Mouse (Mus musculus) central nervous system, embryonic 11.5 days (tissue): ENCODE measurements around the gene Man1c1. TPM values are rescaled to one million over a fixed set of nuclear protein-coding genes. Genes with fewer than 3 reads are reported as not detected.

Source experiments
- polyA plus RNA-seq: library from polyadenylated mRNA; depleted of rRNA; stranded (reverse); fragments of >200 nt; gene quantifications from 2 replicates; pipeline ENCODE4 v1.2.3, GENCODE M21; 2012; rRNA removed

Gene Man1c1
- polyA plus RNA-seq, result 6.4 and 7.6 TPM in 2 replicates

DNA sequence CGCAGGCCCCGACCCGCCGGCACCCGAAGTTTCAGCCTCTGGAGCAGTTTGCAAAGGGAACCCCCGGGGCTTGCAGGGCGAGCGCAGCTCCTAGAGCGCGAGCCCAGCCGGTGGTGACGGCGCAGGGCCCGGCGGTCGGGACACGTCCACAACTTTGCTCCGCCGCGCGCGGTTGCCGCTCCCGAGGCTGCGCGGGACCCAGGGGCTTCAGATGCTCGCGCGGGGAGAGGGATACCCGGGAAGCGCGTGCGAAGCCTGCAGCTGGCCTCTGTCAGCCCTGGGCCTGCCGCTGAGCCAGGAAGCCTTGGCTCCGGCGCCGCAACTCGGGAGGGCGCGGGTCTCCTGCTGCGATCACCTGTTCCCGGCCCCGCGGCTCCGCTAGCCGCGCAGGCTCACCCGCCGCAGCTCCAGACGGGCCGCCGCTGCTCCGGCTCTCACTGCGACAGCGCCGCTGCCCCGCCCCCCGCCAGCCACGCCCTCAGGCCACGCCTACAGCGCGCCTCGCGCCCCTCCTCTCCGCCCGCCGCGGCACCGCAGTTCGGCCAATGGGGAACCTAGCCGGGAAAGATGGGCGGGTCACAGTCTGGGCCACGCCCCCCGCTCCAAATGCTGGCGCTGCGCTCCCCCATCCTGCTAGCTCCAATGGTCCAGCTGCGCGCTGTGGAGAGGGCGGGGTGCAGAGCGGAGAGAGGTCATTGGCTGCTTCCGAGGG is at the start of gene Man1c1:
Gene Man1c1 (minus strand): TSS at position 456 of the 712 bp plus-strand sequence.

DNA sequence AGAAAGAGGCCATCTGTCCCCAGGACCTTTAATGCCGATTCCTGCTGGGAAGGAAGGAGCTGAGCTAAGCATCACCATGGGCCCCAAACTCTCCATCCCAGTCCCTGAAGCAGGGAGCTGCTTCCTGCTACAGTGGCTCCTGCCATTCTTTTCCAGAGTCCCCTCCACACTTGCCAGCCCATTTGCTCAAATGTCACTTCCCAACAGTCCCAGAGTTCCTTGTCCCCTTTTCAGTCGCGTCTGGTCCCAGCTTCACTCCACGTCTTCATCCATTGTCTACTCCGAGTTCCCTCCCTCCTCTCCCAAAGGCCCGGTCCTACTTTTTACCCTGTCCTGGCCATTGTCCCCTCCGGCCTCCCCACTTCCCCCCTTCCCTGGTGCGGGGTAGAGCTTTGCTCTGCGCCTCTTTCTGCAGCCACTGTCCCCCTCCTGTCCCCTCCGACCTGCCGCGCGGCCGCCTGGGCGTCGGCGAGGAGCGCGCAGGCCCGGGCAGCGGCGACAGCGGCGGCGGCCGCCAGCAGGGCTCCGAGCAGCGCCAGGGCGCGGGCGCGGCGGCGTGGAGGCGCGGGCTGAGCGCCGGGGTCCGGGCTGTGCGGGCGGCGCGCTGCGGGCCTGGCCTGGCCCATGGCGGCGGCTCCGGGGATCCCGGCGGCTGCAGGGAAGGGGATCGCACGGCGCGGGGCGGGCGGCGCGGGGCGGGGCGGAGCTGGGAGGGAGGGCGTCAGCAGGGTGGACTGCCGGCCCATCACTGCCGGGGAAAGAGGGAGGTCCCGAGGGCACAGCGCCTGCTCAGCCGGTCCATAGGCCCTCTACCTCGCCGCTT is 152.4 kb downstream of the Man1c1 start, which contains the start of gene Selenon:
Gene Selenon (minus strand): TSS at position 673 of the 823 bp plus-strand sequence.

DNA sequence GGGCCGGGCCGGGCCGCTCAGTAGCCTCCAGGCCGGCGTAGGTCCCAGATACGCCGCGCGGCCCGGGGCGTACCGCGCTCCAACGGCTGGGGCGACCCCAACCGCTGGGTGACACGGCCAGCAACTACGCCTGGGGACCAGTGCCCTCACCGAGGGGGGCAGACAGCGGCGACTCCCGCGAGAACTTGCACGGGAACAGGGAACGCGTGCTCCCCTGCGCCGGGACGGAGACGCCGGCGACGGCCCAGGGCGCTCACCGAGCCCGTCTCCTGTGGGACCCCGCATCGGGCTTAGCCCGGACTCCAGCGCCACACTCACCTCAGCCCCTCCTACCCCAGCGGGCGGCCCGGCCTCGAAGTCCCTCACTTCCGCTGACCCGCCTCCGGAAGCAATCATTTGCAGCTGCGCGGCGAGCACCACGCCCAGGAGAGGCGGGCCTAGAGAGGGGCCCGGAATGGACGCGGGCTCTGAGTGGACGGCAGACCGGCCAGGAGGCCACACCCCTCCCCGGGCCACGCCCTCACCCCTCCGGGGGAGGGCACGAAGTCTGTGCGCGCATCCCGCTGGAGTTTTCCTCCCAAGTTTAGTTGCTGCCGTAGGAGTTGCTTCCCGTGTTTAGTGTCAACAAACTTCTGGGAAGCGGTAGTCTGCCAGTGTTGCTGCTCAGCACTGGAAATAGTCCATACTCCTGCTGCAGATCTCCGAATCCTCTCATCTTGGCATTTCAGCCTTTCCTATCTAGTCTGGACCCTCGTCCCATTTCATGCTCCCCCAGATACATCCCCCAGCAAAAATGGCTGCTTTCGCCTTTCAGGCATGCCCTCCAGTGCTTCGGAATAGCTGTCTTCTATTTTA is 168.9 kb downstream of the Man1c1 start, which contains the start of gene Mtfr1l:
Gene Mtfr1l (minus strand): TSS at position 456 of the 855 bp plus-strand sequence.

Other genes with a start within 250 kb of the Man1c1 start
- gene Stmn1, start 236.0 kb downstream of the Man1c1 start, polyA plus RNA-seq, result 1,055 and 1,621 TPM in 2 replicates
- gene Paqr7, start 207.6 kb downstream of the Man1c1 start, polyA plus RNA-seq, result 2.3 and 3.2 TPM in 2 replicates
- 15.3 and 19.8 TPM in 2 replicates for gene Aunip, start 193.3 kb downstream of the Man1c1 start, polyA plus RNA-seq
- 78.0 and 94.1 TPM in 2 replicates for gene Mtfr1l, start 168.9 kb downstream of the Man1c1 start, polyA plus RNA-seq
- gene Selenon, start 152.1 kb downstream of the Man1c1 start, polyA plus RNA-seq, result 25.8 and 47.2 TPM in 2 replicates
- 4.0 and 8.4 TPM in 2 replicates for gene Ldlrap1, start 63.7 kb upstream of the Man1c1 start, polyA plus RNA-seq
- gene Maco1, start 149.1 kb upstream of the Man1c1 start, polyA plus RNA-seq, result 39.1 and 45.2 TPM in 2 replicates
- gene Rhd, start 160.2 kb upstream of the Man1c1 start, polyA plus RNA-seq, result 15.6 and 18.5 TPM in 2 replicates
- 91.3 and 98.5 TPM in 2 replicates for gene Tmem50a, start 210.7 kb upstream of the Man1c1 start, polyA plus RNA-seq
- 406 and 438 TPM in 2 replicates for gene Rsrp1, start 219.3 kb upstream of the Man1c1 start, polyA plus RNA-seq
- 70.0 and 114 TPM in 2 replicates for gene Syf2, start 226.6 kb upstream of the Man1c1 start, polyA plus RNA-seq